Mouse (Mus musculus) MEL-GATA-1-ER (cell line): ENCODE measurements around the gene Smim7.

Experiments used
- DNase-seq: peaks from one replicate; pipeline ENCODE4 v3.0.0-alpha.2; 2012; ENCODE audit warnings: low read depth; ENCODE audit errors: extremely low read depth

The Smim7 gene

DNA sequence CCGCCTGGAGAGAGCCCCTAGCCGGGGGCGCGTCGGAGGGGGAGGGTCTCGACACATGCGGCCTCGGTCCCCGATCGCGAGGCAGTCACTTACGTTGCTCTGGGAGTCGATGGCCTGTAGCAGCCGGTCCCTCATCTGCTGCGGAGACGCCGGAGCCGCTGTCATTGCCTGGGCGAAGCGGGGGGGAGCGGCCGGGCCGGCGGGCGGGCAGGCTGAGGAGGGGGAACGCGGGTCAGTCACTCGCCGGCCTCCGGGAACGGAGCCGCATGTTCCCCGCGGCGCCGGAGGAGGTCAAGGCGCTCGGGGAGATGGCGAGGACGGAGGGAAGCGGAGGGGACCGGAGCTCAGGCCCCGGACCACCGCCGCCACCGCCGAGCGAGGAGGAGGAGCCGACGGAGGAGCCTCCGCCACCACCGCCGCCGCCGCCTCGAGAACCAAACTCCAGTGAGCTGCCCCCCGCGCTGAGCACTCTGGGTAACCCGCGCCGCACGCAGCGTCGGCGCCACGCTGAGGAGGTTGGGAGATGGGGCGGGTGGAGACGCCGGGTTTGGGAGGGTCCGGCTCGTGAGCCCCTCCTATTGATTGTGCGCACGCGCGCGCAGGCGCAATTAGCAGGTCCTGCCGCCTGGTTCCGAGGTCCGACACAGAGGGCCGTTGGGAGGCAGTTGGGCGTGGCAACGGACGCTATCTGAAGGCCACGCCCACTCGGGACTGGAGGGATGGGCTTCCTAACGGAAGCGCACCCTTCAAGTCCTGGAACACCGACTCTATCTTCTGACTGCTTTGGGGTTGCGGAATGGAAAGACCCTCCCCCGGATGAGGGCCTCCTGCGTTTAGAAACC lies 22.9 kb downstream of the Smim7 start, which contains the start of gene Med26:
TSS of gene Med26 (minus strand) at position 469 of the 842 bp plus-strand sequence.
- peak; percentile 95 for DNase-seq

- no peak for DNase-seq
Observed at GRCm38 (mm10) chr8:72547122-72547801, 23.6 kb downstream of the Smim7 start.

- peak; percentile 45 for DNase-seq
Observed at GRCm38 (mm10) chr8:72539234-72539633, 31.7 kb downstream of the Smim7 start.

GRCm38 (mm10) chr8:72534888-72535287 lies 36.0 kb downstream of the Smim7 start:
- DNase-seq = no peak

DNA sequence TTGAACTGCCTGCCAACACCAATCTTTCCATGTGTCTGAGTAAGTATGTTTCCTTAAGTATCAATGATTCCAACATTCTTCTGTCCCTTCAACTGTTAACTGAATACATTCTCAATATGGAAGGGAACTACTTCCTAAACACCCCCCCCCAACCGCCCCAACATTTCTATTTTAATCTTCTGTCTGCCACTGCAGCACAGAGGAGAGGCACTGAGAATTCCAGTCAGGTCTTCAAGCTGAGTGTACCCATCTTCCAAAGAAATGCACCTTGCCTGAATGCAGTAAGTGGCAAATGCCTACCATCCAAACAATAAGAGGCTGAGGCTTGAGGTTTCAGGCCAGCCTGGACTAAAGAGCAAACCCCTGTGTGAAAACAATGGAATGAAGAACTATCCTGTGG lies 38.8 kb downstream of the Smim7 start:
- no peak for DNase-seq

DNA sequence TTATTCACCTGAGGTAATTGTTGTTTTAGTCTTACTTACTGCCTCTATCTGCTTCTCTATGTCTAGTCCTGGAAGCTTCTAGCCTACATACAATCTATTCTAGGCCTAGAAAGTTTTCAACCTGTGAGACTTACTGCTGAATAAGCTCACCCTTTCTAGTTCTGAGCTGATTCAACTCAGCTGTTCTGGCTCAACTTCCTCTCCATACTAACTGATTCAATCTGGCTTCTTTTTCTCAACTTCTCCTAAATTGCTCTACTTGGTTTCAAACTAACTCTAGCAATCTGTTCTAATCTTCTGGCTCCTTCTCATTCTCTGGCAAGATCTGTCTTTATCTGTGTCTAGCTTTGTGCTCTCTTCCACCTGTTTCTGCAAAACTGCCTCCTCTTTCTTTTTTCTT lies 49.0 kb downstream of the Smim7 start:
- DNase-seq = peak; percentile 20

GRCm38 (mm10) chr8:72517421-72517988 lies 53.4 kb downstream of the Smim7 start:
- DNase-seq = no peak
